Mouse (Mus musculus): ENCODE measurements around the gene Tmem144. TPM values are rescaled to one million over a fixed set of nuclear protein-coding genes. Genes with fewer than 3 reads are reported as not detected.
"Not testable (repeated sequence)": the region's sequence is repeated elsewhere in the genome, so short reads cannot be mapped to it uniquely, and the experiment has no call there.

Gene Tmem144
- polyA plus RNA-seq, 1 experiment, result 4.1 TPM

- Histone ChIP-seq H3K27ac (ENCODE audit: insufficient read depth, low read length) (peak overlapping the region; percentile 79), H3K4me1 (ENCODE audit: control insufficient read depth, insufficient read depth, low read length) (peaks cover 3% of the 10 kb centered on the region)
- no peak for TF ChIP-seq CTCF (IDR thresholded peaks at IDR 0.05; ENCODE audit: extremely low read depth, insufficient read depth, low read length)
- no peak for TF ChIP-seq POLR2A (IDR thresholded peaks at IDR 0.05; ENCODE audit: extremely low read depth, insufficient read depth, low read length)
Observed at GRCm38 (mm10) chr3:79818202-79818995, 34.2 kb downstream of the Tmem144 start.

GRCm38 (mm10) chr3:79816229-79816628 is 36.3 kb downstream of the Tmem144 start:
- Histone ChIP-seq H3K4me3 (ENCODE audit: insufficient read depth, low read length) (no peak overlapping the region), H3K4me1 (ENCODE audit: control insufficient read depth, insufficient read depth, low read length) (peaks cover 3% of the 10 kb centered on the region), H3K27ac (ENCODE audit: insufficient read depth, low read length) (no peak overlapping the region)
- TF ChIP-seq CTCF (IDR thresholded peaks at IDR 0.05; ENCODE audit: extremely low read depth, insufficient read depth, low read length) (no peak), POLR2A (IDR thresholded peaks at IDR 0.05; ENCODE audit: extremely low read depth, insufficient read depth, low read length) (no peak)

More at GRCm38 (mm10) chr3:79818202-79818995, 34.2 kb downstream of the Tmem144 start:
- H3K4me3 ChIP-seq (ENCODE audit: insufficient read depth, low read length), result no peak overlapping the region

GRCm38 (mm10) chr3:79813814-79814490 is 38.6 kb downstream of the Tmem144 start:
- H3K27ac ChIP-seq (ENCODE audit: insufficient read depth, low read length), result no peak overlapping the region
- H3K4me3 ChIP-seq (ENCODE audit: insufficient read depth, low read length), result no peak overlapping the region
- H3K4me1 ChIP-seq (ENCODE audit: control insufficient read depth, insufficient read depth, low read length), result peaks cover 3% of the 10 kb centered on the region
- TF ChIP-seq CTCF (IDR thresholded peaks at IDR 0.05; ENCODE audit: extremely low read depth, insufficient read depth, low read length), result peak; percentile 83
- no peak for TF ChIP-seq POLR2A (IDR thresholded peaks at IDR 0.05; ENCODE audit: extremely low read depth, insufficient read depth, low read length)

- no peak for TF ChIP-seq CTCF (IDR thresholded peaks at IDR 0.05; ENCODE audit: extremely low read depth, insufficient read depth, low read length)
- no peak for TF ChIP-seq POLR2A (IDR thresholded peaks at IDR 0.05; ENCODE audit: extremely low read depth, insufficient read depth, low read length)
- no peak overlapping the region for H3K27ac ChIP-seq (ENCODE audit: insufficient read depth, low read length)
- no peaks in the 10 kb centered on the region for H3K4me1 ChIP-seq (ENCODE audit: control insufficient read depth, insufficient read depth, low read length)
- H3K4me3 ChIP-seq (ENCODE audit: insufficient read depth, low read length), result no peak overlapping the region
Observed at GRCm38 (mm10) chr3:79812042-79812441, 40.5 kb downstream of the Tmem144 start.

GRCm38 (mm10) chr3:79811632-79812031 is 40.9 kb downstream of the Tmem144 start:
- Histone ChIP-seq H3K27ac (ENCODE audit: insufficient read depth, low read length) (no peak overlapping the region), H3K4me1 (ENCODE audit: control insufficient read depth, insufficient read depth, low read length) (no peaks in the 10 kb centered on the region), H3K4me3 (ENCODE audit: insufficient read depth, low read length) (no peak overlapping the region)
- TF ChIP-seq CTCF (IDR thresholded peaks at IDR 0.05; ENCODE audit: extremely low read depth, insufficient read depth, low read length) (0 out of 2 replicates have a peak, but pooled peaks have one; percentile 21), POLR2A (IDR thresholded peaks at IDR 0.05; ENCODE audit: extremely low read depth, insufficient read depth, low read length) (no peak)

- H3K27ac ChIP-seq (ENCODE audit: insufficient read depth, low read length), result no peak overlapping the region
- H3K4me3 ChIP-seq (ENCODE audit: insufficient read depth, low read length), result no peak overlapping the region
- TF ChIP-seq POLR2A (IDR thresholded peaks at IDR 0.05; ENCODE audit: extremely low read depth, insufficient read depth, low read length), result no peak
- no peak for TF ChIP-seq CTCF (IDR thresholded peaks at IDR 0.05; ENCODE audit: extremely low read depth, insufficient read depth, low read length)
- H3K4me1 ChIP-seq (ENCODE audit: control insufficient read depth, insufficient read depth, low read length), result no peaks in the 10 kb centered on the region
Observed at GRCm38 (mm10) chr3:79810563-79810962, 42.0 kb downstream of the Tmem144 start.

GRCm38 (mm10) chr3:79809180-79809567 is 43.4 kb downstream of the Tmem144 start:
- no peaks in the 10 kb centered on the region for H3K4me1 ChIP-seq (ENCODE audit: control insufficient read depth, insufficient read depth, low read length)

GRCm38 (mm10) chr3:79808530-79809179 is 43.9 kb downstream of the Tmem144 start:
- TF ChIP-seq CTCF (IDR thresholded peaks at IDR 0.05; ENCODE audit: extremely low read depth, insufficient read depth, low read length) (no peak), POLR2A (IDR thresholded peaks at IDR 0.05; ENCODE audit: extremely low read depth, insufficient read depth, low read length) (no peak)
- Histone ChIP-seq H3K4me1 (ENCODE audit: control insufficient read depth, insufficient read depth, low read length) (no peaks in the 10 kb centered on the region), H3K27ac (ENCODE audit: insufficient read depth, low read length) (no peak overlapping the region), H3K4me3 (ENCODE audit: insufficient read depth, low read length) (no peak overlapping the region)

More at GRCm38 (mm10) chr3:79809180-79809567, 43.4 kb downstream of the Tmem144 start:
- H3K27ac ChIP-seq (ENCODE audit: insufficient read depth, low read length), result no peak overlapping the region
- no peak overlapping the region for H3K4me3 ChIP-seq (ENCODE audit: insufficient read depth, low read length)
- TF ChIP-seq POLR2A (IDR thresholded peaks at IDR 0.05; ENCODE audit: extremely low read depth, insufficient read depth, low read length), result no peak
- TF ChIP-seq CTCF (IDR thresholded peaks at IDR 0.05; ENCODE audit: extremely low read depth, insufficient read depth, low read length), result peak; percentile 91

GRCm38 (mm10) chr3:79800761-79801160 is 51.8 kb downstream of the Tmem144 start:
- not testable (repeated sequence) for H3K4me3 ChIP-seq (ENCODE audit: insufficient read depth, low read length); H3K4me1 ChIP-seq (ENCODE audit: control insufficient read depth, insufficient read depth, low read length)

More at GRCm38 (mm10) chr3:79800761-79801160, 51.8 kb downstream of the Tmem144 start:
- H3K27ac ChIP-seq (ENCODE audit: insufficient read depth, low read length), result not testable (repeated sequence)

All from cortical plate, adult 2 months (tissue).